Mouse (Mus musculus): ENCODE results near the gene Plekhm1.
"Not testable (repeated sequence)": the region's sequence is repeated elsewhere in the genome, so short reads cannot be mapped to it uniquely, and the experiment has no call there.

Gene Plekhm1

DNA sequence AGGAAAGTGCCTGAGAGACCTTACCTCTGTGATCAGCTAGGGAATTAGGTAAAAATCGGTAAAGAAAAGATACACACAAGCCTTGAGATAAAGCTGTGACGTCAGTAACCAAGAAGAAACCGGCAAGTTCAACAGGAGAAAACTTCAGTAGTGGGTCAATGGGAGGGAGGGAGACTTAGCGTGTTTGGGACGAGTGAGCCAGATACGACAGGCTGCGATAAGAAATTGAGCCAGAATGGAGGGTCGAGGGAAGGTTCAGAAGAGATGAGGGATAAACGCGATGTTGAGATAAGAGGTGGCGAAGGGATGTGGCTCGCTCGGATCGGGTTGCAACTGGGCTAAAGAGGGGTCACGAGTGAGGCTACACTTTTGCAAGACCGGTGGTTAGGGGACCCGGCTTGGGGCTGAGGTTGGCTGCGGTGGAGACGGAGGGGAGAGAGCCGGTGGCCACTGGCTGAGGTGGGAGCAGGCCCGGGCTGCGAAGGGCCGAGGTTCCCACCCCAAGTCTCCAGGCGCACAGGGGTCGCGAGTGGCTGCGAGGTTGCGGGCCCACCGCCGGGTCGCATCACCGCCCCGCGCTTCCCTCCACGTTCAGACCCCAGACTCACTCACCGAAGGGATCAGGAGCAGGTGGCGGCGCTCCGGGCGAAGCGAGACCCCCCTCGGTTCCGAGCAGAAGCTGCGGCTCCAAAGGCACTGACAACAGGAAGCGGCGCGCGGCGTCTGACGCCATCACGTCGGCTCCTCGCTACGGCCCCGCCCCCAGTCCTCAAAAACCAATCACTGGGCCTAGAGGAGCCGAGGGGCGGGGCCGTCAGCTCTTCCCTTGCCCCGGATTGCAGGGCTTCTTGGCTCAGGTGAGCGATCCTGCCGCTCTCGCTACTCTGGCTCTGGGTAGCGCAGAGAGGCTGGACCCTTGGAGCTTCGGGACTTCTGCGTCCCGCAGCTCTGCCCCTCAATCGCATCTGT lies at the start of gene Plekhm1:
Gene Plekhm1 (minus strand): TSS at position 707 of the 969 bp plus-strand sequence.
- DNase-seq (ENCODE audit: low spot score), result peak; percentile 96

DNA sequence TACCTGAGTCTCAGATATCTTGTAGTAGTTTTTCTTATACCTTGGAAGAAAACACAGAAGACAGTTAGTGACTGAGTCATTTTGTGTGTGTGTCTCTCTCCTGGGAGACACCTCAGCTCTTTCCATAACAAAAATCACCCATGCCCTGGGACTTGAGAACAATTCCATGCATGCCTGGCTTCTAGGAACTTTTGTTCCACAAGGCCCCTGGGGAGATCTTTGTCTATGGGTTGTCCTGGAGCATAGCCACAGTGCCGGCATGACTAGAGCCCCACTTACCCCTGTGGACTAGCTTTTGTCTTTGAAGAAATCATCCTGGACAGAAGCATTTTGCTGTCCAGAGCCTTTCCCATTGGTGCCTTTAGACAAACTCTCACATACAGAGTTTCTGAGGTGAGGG lies 38.6 kb upstream of the Plekhm1 start:
- not testable (repeated sequence) for DNase-seq (ENCODE audit: low spot score)

- not testable (repeated sequence) for DNase-seq (ENCODE audit: low spot score)
These were observed 37.2 kb upstream of the Plekhm1 start for GRCm38 (mm10) chr11:103449721-103450120.

DNA sequence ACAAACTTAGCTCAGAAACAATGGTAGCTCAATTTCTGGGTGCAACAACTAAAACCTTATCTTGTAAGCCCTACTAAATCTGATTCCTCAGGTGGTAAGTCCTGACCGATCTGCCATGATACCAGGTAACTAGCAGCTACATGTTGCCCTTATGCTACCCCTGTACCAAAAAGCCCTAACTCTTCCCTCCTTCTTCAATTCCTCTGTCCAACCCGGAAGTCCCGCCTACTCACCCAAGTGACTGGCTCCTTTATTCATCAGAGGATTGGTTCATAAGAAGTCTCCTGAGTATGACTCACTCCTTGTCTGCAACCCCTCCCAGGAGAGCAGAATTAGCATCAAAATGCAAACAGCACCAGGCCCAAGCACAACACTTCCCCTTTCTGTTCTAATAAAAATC lies 31.2 kb upstream of the Plekhm1 start:
- DNase-seq (ENCODE audit: low spot score), result no peak

- no peak for DNase-seq (ENCODE audit: low spot score)
These were observed 23.8 kb upstream of the Plekhm1 start for GRCm38 (mm10) chr11:103436282-103436681.

GRCm38 (mm10) chr11:103425031-103425430 lies 12.5 kb upstream of the Plekhm1 start:
- DNase-seq (ENCODE audit: low spot score), result no peak

DNA sequence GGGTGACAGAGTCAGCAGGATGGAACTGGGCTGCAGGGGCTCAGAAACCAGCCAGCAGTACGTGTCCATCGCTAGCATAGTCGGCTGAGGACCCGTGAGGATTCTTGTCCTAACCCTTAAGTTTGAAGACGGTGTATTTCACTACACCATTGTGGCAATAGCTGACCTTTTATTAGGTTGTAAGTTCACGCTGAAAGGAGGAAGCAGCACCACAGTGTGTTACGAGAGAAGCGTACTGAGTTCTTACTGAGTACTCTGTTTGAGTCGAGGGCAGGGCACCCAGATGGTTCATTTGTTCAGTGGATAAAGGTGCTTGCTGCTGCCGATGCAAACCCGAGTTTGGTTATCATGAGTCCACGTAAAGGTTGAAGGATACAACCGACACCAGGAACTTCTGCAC lies 7.2 kb upstream of the Plekhm1 start:
- DNase-seq (ENCODE audit: low spot score), result no peak

DNA sequence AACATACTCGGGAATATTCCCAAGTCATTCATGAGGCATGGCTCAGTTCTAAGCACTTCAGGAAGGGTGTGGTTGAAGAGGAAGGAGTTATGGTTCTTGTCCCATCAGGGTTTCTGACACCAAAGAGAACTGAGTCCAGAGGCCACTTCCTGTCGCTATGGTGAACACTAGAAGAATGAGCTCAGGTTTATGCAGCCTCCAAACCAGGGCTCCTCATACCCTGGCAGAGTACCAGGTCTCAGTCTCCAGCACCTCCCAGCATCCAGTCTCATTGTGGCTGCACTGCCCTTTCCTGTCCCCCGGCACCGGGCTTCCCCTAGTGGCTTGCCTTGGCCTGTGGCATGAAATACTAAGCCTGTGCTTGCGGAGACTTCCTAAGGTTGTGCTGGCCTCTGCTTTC lies 6.7 kb upstream of the Plekhm1 start:
- no peak for DNase-seq (ENCODE audit: low spot score)

- no peak for DNase-seq (ENCODE audit: low spot score)
These were observed 1.0 kb upstream of the Plekhm1 start for GRCm38 (mm10) chr11:103413516-103413915.

DNA sequence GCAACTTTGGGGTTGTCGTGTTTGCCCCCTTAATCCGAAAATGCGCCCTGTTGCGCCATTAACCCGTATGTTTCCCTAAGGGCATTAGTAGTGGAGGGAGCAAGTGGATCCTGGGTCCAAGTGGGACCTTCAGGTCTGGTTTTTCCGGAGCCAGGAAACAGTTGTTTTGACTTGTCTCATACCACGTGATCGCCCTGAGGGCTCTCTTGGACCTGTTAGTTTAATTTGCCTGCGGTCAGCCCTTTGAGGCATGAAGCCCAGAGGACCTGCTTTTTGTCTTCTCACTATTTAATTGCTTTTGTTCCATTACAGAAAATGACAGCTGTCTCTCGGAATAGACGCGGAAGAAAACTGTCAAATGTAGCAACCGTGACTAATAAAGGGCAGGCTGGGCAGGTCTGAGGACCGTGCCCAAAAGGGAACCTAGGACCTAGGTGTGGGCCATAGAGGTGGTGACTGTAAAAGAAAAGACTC lies 500 bp upstream of the Plekhm1 start:
- no peak for DNase-seq (ENCODE audit: low spot score)

- DNase-seq (ENCODE audit: low spot score), result no peak
These were observed 1.2 kb downstream of the Plekhm1 start for GRCm38 (mm10) chr11:103411301-103411700.

DNA sequence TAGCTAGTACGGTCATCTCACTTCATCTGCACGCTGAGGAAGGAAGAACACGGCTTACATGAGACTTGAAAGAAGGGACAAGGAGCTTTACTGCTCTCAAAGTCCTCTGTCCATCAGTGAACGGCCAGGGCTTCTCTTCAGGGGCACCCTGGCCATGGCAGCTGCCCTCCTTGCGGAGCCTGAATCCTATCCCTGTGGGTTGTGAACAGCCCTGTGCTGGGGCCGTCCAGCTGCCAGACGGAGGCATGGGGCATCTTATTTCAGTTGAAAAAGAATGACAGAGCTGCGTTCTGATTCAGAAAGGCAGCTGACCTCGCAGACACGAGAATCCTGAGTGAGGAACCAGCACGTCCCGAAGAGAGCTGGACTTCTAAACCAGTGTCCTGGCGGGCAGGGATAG lies 3.6 kb downstream of the Plekhm1 start:
- DNase-seq (ENCODE audit: low spot score), result no peak

DNA sequence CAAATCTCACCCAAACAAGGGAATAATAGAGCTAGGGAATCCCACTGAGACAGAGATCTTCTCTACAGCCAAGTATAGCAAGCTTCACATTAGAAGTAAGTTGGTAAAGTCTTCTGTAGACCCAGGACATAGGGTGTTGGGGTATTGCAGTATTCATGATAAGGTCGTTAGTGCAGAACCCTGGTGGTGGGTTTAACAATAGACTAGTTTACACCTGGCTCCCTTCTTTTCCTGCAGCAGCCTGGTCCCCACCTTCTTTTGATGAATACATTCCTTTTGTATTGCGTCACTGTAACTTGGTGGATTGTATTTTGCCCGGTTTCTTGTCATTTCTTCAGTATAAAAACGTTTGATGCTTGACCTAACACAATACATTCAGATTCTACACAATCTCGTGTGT lies 5.4 kb downstream of the Plekhm1 start:
- DNase-seq (ENCODE audit: low spot score), result not testable (repeated sequence)

DNA sequence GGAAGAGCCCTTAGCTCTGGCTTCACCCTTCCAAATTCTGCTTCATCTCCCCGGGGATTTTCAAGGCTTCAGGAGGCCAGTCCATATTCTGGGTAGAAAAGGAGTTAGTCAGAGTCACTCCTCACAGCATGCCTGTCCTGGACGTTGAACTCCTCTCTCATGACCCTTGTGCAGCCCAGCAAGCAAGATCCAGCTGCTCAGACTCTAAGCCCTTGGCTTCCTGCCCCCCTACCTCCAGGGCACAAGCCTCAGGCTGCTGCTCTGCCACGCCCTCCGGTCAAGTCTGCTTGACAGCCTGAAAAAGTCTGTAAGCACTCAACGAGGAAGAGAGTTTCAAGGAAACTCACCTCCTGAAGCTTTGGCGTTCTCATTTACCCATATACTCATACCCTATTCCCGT lies 5.9 kb downstream of the Plekhm1 start:
- no peak for DNase-seq (ENCODE audit: low spot score)

GRCm38 (mm10) chr11:103405814-103406213 lies 6.7 kb downstream of the Plekhm1 start:
- DNase-seq (ENCODE audit: low spot score), result no peak

DNA sequence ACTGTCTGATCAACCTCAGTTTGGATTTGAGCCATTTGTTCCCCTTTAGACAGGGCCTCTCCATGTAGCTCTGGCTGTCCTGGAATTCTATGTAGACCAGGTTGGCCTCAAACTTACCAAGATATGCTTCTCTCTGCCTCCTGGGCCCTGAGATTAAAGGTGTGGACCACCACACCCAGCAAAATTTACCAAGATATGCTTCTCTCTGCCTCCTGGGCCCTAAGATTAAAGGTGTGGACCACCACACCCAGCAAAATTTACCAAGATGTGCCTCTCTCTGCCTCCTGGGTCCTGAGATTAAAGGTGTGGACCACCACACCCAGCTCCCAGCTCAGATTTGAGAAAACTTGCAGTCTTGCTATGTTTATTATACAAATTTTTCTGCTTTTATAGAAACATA lies 7.9 kb downstream of the Plekhm1 start:
- no peak for DNase-seq (ENCODE audit: low spot score)

DNA sequence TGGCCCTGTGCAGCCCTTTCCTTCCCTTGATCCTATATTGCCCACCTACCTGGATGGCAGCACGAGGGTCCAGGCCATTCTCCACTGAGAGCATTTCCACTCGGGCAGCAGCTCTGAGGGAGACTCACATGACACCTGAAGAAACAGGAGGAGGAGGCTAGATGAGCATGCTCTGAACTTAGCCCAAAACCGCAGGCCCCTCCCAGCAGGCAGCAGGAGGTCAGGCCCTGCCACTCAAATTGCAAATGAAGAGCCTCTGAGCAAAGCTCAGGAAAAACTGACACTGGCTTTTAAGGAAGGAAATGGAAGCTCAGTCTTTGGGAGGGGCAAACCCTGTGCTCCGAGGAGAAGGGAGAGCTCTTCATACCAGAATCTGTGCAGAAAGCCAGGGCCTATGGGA lies 8.7 kb downstream of the Plekhm1 start:
- no peak for DNase-seq (ENCODE audit: low spot score)

- no peak for DNase-seq (ENCODE audit: low spot score)
These were observed 9.7 kb downstream of the Plekhm1 start for GRCm38 (mm10) chr11:103402738-103403137.

- peak; percentile 43 for DNase-seq (ENCODE audit: low spot score)
These were observed 10.3 kb downstream of the Plekhm1 start for GRCm38 (mm10) chr11:103402198-103402597.

DNA sequence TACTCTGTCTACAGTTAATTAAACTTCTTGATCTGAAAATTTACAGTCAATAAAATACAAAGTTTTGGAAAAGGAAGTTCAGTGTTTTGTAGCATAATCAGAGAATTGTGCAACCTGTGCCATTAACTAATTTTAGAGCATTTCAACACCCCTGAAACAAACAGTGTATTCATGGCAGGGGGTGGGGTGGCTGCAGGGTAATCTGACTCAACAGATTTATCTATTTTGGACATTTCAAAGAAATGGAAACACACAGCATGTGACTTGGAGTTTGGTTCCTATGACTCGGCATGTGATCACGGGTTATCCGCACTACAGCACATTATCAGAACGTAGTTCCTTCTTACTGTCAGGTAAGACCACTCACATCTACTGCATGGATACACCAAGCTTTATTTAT lies 12.5 kb downstream of the Plekhm1 start:
- DNase-seq (ENCODE audit: low spot score), result no peak

GRCm38 (mm10) chr11:103399050-103399449 lies 13.4 kb downstream of the Plekhm1 start:
- no peak for DNase-seq (ENCODE audit: low spot score)

- no peak for DNase-seq (ENCODE audit: low spot score)
These were observed 15.8 kb downstream of the Plekhm1 start for GRCm38 (mm10) chr11:103396682-103397081.

DNA sequence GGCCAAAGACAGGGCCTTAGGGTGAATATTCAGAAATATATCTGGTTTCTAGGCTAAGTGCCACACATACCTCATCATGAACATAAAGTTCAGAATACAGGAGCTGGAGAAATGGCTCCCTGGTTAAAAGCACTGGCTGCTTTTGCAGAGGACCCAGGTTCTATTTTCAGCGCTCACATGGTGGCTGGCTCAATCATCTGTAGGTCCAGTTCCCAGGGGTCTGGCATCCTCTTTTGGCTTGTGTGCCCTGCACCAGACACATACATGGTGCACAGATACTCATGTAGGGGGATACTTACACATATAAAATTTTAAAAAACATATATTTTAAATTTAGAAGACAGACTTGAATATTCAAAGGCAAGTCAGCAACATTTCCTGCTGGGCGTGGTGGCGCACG lies 16.3 kb downstream of the Plekhm1 start:
- DNase-seq (ENCODE audit: low spot score), result no peak

DNA sequence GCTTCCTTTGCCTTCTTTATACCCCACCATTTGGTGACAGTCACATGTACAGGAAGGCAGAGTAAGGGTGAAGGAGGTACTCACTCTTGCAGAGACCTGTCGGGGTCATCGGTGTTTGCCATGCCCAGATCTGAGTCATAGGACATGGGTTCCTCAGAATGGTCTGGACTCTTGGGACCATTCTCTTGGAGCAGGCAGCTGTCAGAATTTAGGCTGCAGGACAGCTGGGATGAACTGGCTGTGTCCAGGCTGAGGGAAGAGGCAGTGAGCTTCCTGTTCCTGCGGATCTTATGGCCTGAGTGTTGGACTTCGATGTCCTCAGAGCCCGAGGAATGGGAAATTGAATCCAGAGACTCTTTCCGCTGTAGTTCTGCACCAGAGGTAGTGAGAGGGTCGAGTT lies 17.9 kb downstream of the Plekhm1 start:
- DNase-seq (ENCODE audit: low spot score), result no peak

All from layer of hippocampus, adult 11-12 months (tissue).